ENCODE assay signal across 8 mouse cellular contexts in genomic region chr17:15440463-15441121, GRCm38 (mm10). TPM values are rescaled to one million over a fixed set of nuclear protein-coding genes. Genes with fewer than 3 reads are reported as not detected.
A peak's percentile ranks its signal among the peaks of the same experiment; 100 is the strongest.
DNase-seq lines count a peak whose midpoint lies in the region; ATAC-seq lines count a peak whose summit lies in the region.

No protein-coding gene starts in this region.

- no peaks in the 10 kb centered on the region for H3K36me3 ChIP-seq in forebrain, embryonic 15.5 days
- H3K36me3 ChIP-seq in midbrain, embryonic 16.5 days (ENCODE audit: control insufficient read depth, insufficient read depth, low read length): no peaks in the 10 kb centered on the region

- H3K27ac ChIP-seq in forebrain, embryonic 15.5 days (replicated peaks): peak overlapping the region; percentile 31; the same call in 1 of the 2 replicates
- H3K27ac ChIP-seq in midbrain, embryonic 16.5 days (ENCODE audit: low read length): no peak overlapping the region

- H3K27me3 ChIP-seq in forebrain, embryonic 15.5 days: no peaks in the 10 kb centered on the region
- H3K27me3 ChIP-seq in midbrain, embryonic 16.5 days (ENCODE audit: control insufficient read depth, insufficient read depth, low read depth, low read length): no peaks in the 10 kb centered on the region

- no peak overlapping the region for H3K9ac ChIP-seq in forebrain, embryonic 15.5 days (replicated peaks)
- peak overlapping the region; percentile 48 for H3K9ac ChIP-seq in midbrain, embryonic 16.5 days (ENCODE audit: low read depth, low read length)

- no peaks in the 10 kb centered on the region for H3K9me3 ChIP-seq in forebrain, embryonic 15.5 days
- no peaks in the 10 kb centered on the region for H3K9me3 ChIP-seq in midbrain, embryonic 16.5 days (replicated peaks; ENCODE audit: control insufficient read depth, low read length, poor library complexity, severe bottlenecking)

- peak; percentile 89 for DNase-seq in heart, adult 11 months
- DNase-seq in heart, adult 9 months (ENCODE audit: low spot score in 2 of 2): no peak
- DNase-seq in NIH3T3 (ENCODE audit: low read depth): peak; percentile 14
- peak; percentile 51 to 60 for DNase-seq in layer of hippocampus, postnatal 36 days
- no peak for DNase-seq in urinary bladder, postnatal 10 days (ENCODE audit: low spot score)
- DNase-seq in thymus, adult 18-20 months: no peak

- H3K4me1 ChIP-seq in forebrain, embryonic 15.5 days: peaks cover 18% of the 10 kb centered on the region
- H3K4me1 ChIP-seq in midbrain, embryonic 16.5 days (ENCODE audit: control insufficient read depth, insufficient read depth, low read length): peaks cover 12% of the 10 kb centered on the region

- peak overlapping the region; percentile 22 for H3K4me2 ChIP-seq in forebrain, embryonic 15.5 days (replicated peaks)
- peak overlapping the region; percentile 19; the same call in 1 of the 2 replicates for H3K4me2 ChIP-seq in midbrain, embryonic 16.5 days (ENCODE audit: low read length)

- no peak overlapping the region for H3K4me3 ChIP-seq in forebrain, embryonic 15.5 days
- no peak overlapping the region for H3K4me3 ChIP-seq in midbrain, embryonic 16.5 days (ENCODE audit: low read depth, low read length)

- peak; percentile 94 for ATAC-seq in forebrain, embryonic 15.5 days (replicated peaks)
- ATAC-seq in midbrain, embryonic 16.5 days: peak; percentile 83

- 2% methylated on average over 11 of the region's 11 CpGs for WGBS in forebrain, embryonic 15.5 days
- WGBS in midbrain, embryonic 16.5 days: 3% methylated on average over 10 of the region's 11 CpGs

RNA-seq across cellular contexts. Expression of gene Fam120b, which starts 44.6 kb away (rescaled TPM):
- polyA plus RNA-seq in forebrain, embryonic 15.5 days (2015; fragmentation: Nextera tagmentation; extraction: Ambion mirVana): 47.8 and 48.6 TPM in 2 replicates
- total RNA-seq in layer of hippocampus, postnatal 36 days (2021): 10 to 100 TPM; 46.8 to 50.2 TPM
- polyA plus RNA-seq in midbrain, embryonic 16.5 days (2015; fragmentation: Nextera tagmentation; extraction: Ambion mirVana): 50.0 and 54.3 TPM in 2 replicates

RNA-seq across cellular contexts. Expression of gene Psmb1, which starts 59.0 kb away (rescaled TPM):
- 238 and 248 TPM in 2 replicates for polyA plus RNA-seq in forebrain, embryonic 15.5 days (2015; fragmentation: Nextera tagmentation; extraction: Ambion mirVana)
- total RNA-seq in layer of hippocampus, postnatal 36 days (2021): 100 to 1,000 TPM; 120 to 138 TPM
- polyA plus RNA-seq in midbrain, embryonic 16.5 days (2015; fragmentation: Nextera tagmentation; extraction: Ambion mirVana): 224 and 230 TPM in 2 replicates

RNA-seq across cellular contexts. Expression of gene Tbp, which starts 59.1 kb away (rescaled TPM):
- polyA plus RNA-seq in forebrain, embryonic 15.5 days (2015; fragmentation: Nextera tagmentation; extraction: Ambion mirVana): 69.3 and 71.3 TPM in 2 replicates
- 10 to 100 TPM; 30.3 to 36.0 TPM for total RNA-seq in layer of hippocampus, postnatal 36 days (2021)
- 59.5 and 63.2 TPM in 2 replicates for polyA plus RNA-seq in midbrain, embryonic 16.5 days (2015; fragmentation: Nextera tagmentation; extraction: Ambion mirVana)

Comparison
In these comparisons a context has a peak if more than half of its experiments do, and no peak if none do; other contexts are left out.
1. DNase-seq: peak in heart, adult 11 months (single experiment), NIH3T3 (single experiment) and layer of hippocampus, postnatal 36 days (2 of 2); none in heart, adult 9 months (0 of 2), urinary bladder, postnatal 10 days (single experiment) and thymus, adult 18-20 months (0 of 2).